Mouse (Mus musculus): ENCODE data around the gene Zbed5. TPM values are rescaled to one million over a fixed set of nuclear protein-coding genes. Genes with fewer than 3 reads are reported as not detected.
A peak's percentile ranks its signal among the peaks of the same experiment; 100 is the strongest.

The Zbed5 gene
- total and polyA plus RNA-seq, 3 experiments = 4.0 to 4.2 TPM; not detected in 1

DNA sequence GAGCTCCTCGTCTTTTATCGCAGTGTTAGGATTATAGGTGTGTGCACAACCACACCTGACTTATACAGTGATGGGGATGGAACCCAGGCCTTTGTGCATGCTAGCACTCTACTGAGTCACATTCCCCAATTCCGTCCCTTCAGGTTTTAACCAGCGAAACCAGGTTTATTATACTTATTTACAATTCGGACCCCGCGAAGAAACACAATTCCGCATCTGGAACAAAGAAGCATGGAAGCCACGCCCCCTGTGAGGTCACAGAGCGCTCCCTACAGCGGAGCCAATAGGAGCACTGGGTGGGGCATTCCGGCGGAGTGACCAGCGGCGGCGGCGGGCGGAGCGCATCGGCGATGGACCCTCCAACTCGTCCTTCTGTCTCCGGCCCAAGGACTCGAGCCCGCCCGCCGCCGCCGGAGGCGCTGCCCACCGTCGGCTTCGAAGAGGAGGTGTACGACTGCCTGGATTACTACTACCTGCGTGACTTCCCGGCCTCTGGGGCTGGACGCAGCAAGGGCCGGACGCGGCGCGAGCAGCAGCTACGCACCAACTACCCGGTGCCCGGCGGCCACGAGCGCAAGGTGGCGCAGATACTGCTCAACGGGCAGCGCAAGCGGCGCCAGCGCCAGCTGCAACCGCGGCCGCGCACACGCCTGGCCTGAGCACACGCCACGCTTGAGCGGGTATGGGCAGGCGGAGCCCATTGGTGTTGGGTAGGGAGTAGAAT lies 12.9 kb downstream of the Zbed5 start, which contains the start of gene Nupr1l:
Gene Nupr1l, plus strand, starts transcription at position 299 of the 724 bp plus-strand sequence.
- no peaks in the 10 kb centered on the region for H3K9me3 ChIP-seq (replicated peaks; ENCODE audit: insufficient read depth, low read length)
- peak; percentile 90 for DNase-seq (ENCODE audit: low read depth, low spot score)
- H3K9ac ChIP-seq (ENCODE audit: control insufficient read depth, low read depth, low read length, poor library complexity, severe bottlenecking) = peak within 1 kb of the TSS; percentile 80
- peak within 1 kb of the TSS; percentile 78 to 89 for H3K4me3 ChIP-seq (ENCODE audit: control insufficient read depth in 1 of 2, insufficient read depth in 1 of 2, low read depth in 2 of 2, low read length in 2 of 2)
- no peak within 1 kb of the TSS for H3K27ac ChIP-seq (ENCODE audit: control insufficient read depth, low read depth, low read length)
- peaks cover 3% of the 10 kb centered on the region; the same call in 1 of the 2 replicates for H3K79me2 ChIP-seq (ENCODE audit: control insufficient read depth, insufficient read depth, low read length, poor library complexity)
- TF ChIP-seq TAL1 (IDR thresholded peaks at IDR 0.05; ENCODE audit: low read length) (no peak), GABPA (IDR thresholded peaks at IDR 0.05; ENCODE audit: low read depth, low read length) (no peak), ZNF384 (IDR thresholded peaks at IDR 0.05; ENCODE audit: low read depth, low read length) (no peak), CHD2 (IDR thresholded peaks at IDR 0.05; ENCODE audit: low read length) (no peak), BHLHE40 (IDR thresholded peaks at IDR 0.05; ENCODE audit: borderline replicate concordance, low read depth, low read length) (no peak), NELFE (IDR thresholded peaks at IDR 0.05; ENCODE audit: low read depth, low read length) (peak; percentile 61), NRF1 (IDR thresholded peaks at IDR 0.05; ENCODE audit: insufficient read depth, low read depth, low read length, poor library complexity, severe bottlenecking) (peak; percentile 25; the same call in 1 of the 2 replicates), USF1 (IDR thresholded peaks at IDR 0.05; ENCODE audit: low read depth, low read length) (no peak), MAFK (IDR thresholded peaks at IDR 0.05; ENCODE audit: borderline replicate concordance, low read depth, low read length) (no peak), SIN3A (IDR thresholded peaks at IDR 0.05; ENCODE audit: low read length) (peak; percentile 36), MYB (IDR thresholded peaks at IDR 0.05; ENCODE audit: low read depth, low read length) (no peak), ELF1 (IDR thresholded peaks at IDR 0.05; ENCODE audit: low read depth, low read length) (no peak), MXI1 (IDR thresholded peaks at IDR 0.05; ENCODE audit: low read depth, low read length) (peak; percentile 32), E2F4 (IDR thresholded peaks at IDR 0.05; ENCODE audit: borderline replicate concordance, low read depth, low read length) (no peak), POLR2AphosphoS5 (IDR thresholded peaks at IDR 0.05; ENCODE audit: borderline replicate concordance, low read depth, low read length) (no peak), POLR2AphosphoS2 (IDR thresholded peaks at IDR 0.05; ENCODE audit: low read length) (peak; percentile 61; the same call in 1 of the 2 replicates), SMC3 (IDR thresholded peaks at IDR 0.05; ENCODE audit: low read depth, low read length) (no peak), TCF12 (IDR thresholded peaks at IDR 0.05; ENCODE audit: low read depth, low read length) (0 out of 2 replicates have a peak, but pooled peaks have one; percentile 18), HCFC1 (IDR thresholded peaks at IDR 0.05; ENCODE audit: low read depth, low read length) (peak; percentile 47; the same call in 1 of the 2 replicates), POLR2A (IDR thresholded peaks at IDR 0.05; ENCODE audit: control insufficient read depth in 1 of 2, insufficient read depth in 1 of 2, low read depth in 1 of 2, low read length in 2 of 2, poor library complexity in 1 of 2) (peak in 1 of 2 experiments; percentile 75; a peak in 2 of 4 replicates), KAT2A (conservative IDR thresholded peaks at IDR 0.05; ENCODE audit: low read depth, low read length) (no peak), CTCF (IDR thresholded peaks at IDR 0.05 in 2 of 3, conservative IDR thresholded peaks at IDR 0.05 in 1 of 3; ENCODE audit: control insufficient read depth in 1 of 3, insufficient read depth in 1 of 3, low read depth in 2 of 3, low read length in 3 of 3, poor library complexity in 1 of 3, severe bottlenecking in 1 of 3) (no peak), RCOR1 (IDR thresholded peaks at IDR 0.05; ENCODE audit: low read depth, low read length) (no peak), MAX (IDR thresholded peaks at IDR 0.05; ENCODE audit: low read length) (0 out of 2 replicates have a peak, but pooled peaks have one; percentile 16), USF2 (IDR thresholded peaks at IDR 0.05; ENCODE audit: borderline replicate concordance in 1 of 2, insufficient read depth in 1 of 2, low read depth in 1 of 2, low read length in 2 of 2) (no peak), RAD21 (IDR thresholded peaks at IDR 0.05; ENCODE audit: low read depth, low read length) (no peak), JUND (IDR thresholded peaks at IDR 0.05; ENCODE audit: low read depth, low read length) (no peak), UBTF (IDR thresholded peaks at IDR 0.05; ENCODE audit: borderline replicate concordance, insufficient read depth, low read depth, low read length) (no peak), GATA1 (IDR thresholded peaks at IDR 0.05; ENCODE audit: low read depth, low read length) (no peak), MYC (IDR thresholded peaks at IDR 0.05; ENCODE audit: low read depth, low read length) (0 out of 2 replicates have a peak, but pooled peaks have one; percentile 17), ZKSCAN1 (IDR thresholded peaks at IDR 0.05; ENCODE audit: low read depth, low read length) (no peak), MAZ (IDR thresholded peaks at IDR 0.05; ENCODE audit: low read depth, low read length) (no peak), CHD1 (IDR thresholded peaks at IDR 0.05; ENCODE audit: low read depth, low read length) (no peak), ZC3H11A (IDR thresholded peaks at IDR 0.05; ENCODE audit: low read depth, low read length) (no peak)
- H3K27me3 ChIP-seq (ENCODE audit: control insufficient read depth in 1 of 2, insufficient read depth in 2 of 2, low read length in 2 of 2) = no peaks in the 10 kb centered on the region
- H3K36me3 ChIP-seq (ENCODE audit: control insufficient read depth in 1 of 2, insufficient read depth in 2 of 2, low read length in 2 of 2) = peaks cover 0 to 12% of the 10 kb centered on the region in 2 experiments; a peak in 2 of 4 replicates
- H3K4me1 ChIP-seq (ENCODE audit: control insufficient read depth in 1 of 2, insufficient read depth in 2 of 2, low read length in 2 of 2) = peaks cover 0 to 9% of the 10 kb centered on the region in 2 experiments; a peak in 3 of 4 replicates
